Mouse (Mus musculus) ovary, postnatal 14 days (tissue): Measurements from ENCODE around the gene Tet3.
A peak's percentile ranks its signal among the peaks of the same experiment; 100 is the strongest.

Experiments
- DNase-seq: peaks from one replicate; pipeline ENCODE4 v3.0.0; 2022; ENCODE audit warnings: low spot score

Gene Tet3

GRCm38 (mm10) chr6:83459034-83459644 lies at the start of gene Tet3:
Gene Tet3 (minus strand): TSS chr6:83459084.
- DNase-seq: no peak

GRCm38 (mm10) chr6:83507168-83507546 lies 48.3 kb upstream of the Tet3 start:
- no peak for DNase-seq

GRCm38 (mm10) chr6:83506258-83507167 lies 47.6 kb upstream of the Tet3 start, which contains the start of gene Dguok:
Gene Dguok (minus strand): TSS chr6:83506969.
- DNase-seq: peak; percentile 93

GRCm38 (mm10) chr6:83505554-83505953 lies 46.7 kb upstream of the Tet3 start:
- no peak for DNase-seq

- DNase-seq: no peak
Measured at GRCm38 (mm10) chr6:83503361-83503760, 44.5 kb upstream of the Tet3 start.

- no peak for DNase-seq
Measured at GRCm38 (mm10) chr6:83502656-83503055, 43.8 kb upstream of the Tet3 start.

- DNase-seq: no peak
Measured at GRCm38 (mm10) chr6:83501524-83502310, 42.8 kb upstream of the Tet3 start.

GRCm38 (mm10) chr6:83500462-83500861 lies 41.6 kb upstream of the Tet3 start:
- no peak for DNase-seq

- DNase-seq: no peak
Measured at GRCm38 (mm10) chr6:83499078-83499477, 40.2 kb upstream of the Tet3 start.

GRCm38 (mm10) chr6:83496753-83497710 lies 38.1 kb upstream of the Tet3 start:
- peak; percentile 34 for DNase-seq

- no peak for DNase-seq
Measured at GRCm38 (mm10) chr6:83496009-83496752, 37.3 kb upstream of the Tet3 start.

- DNase-seq: no peak
Measured at GRCm38 (mm10) chr6:83490622-83491021, 31.7 kb upstream of the Tet3 start.

- no peak for DNase-seq
Measured at GRCm38 (mm10) chr6:83488200-83488599, 29.3 kb upstream of the Tet3 start.

GRCm38 (mm10) chr6:83487298-83487697 lies 28.4 kb upstream of the Tet3 start:
- no peak for DNase-seq

- no peak for DNase-seq
Measured at GRCm38 (mm10) chr6:83485854-83486253, 27.0 kb upstream of the Tet3 start.

GRCm38 (mm10) chr6:83483776-83484175 lies 24.9 kb upstream of the Tet3 start:
- DNase-seq: no peak

- no peak for DNase-seq
Measured at GRCm38 (mm10) chr6:83482418-83483085, 23.7 kb upstream of the Tet3 start.

- no peak for DNase-seq
Measured at GRCm38 (mm10) chr6:83480019-83480655, 21.3 kb upstream of the Tet3 start.

GRCm38 (mm10) chr6:83479193-83479592 lies 20.3 kb upstream of the Tet3 start:
- DNase-seq: no peak

- DNase-seq: no peak
Measured at GRCm38 (mm10) chr6:83478628-83479027, 19.7 kb upstream of the Tet3 start.
